Mouse (Mus musculus) myocyte (in vitro differentiated cells): Measurements from ENCODE around the gene 4931428L18Rik. TPM values are rescaled to one million over a fixed set of nuclear protein-coding genes. Genes with fewer than 3 reads are reported as not detected.

Experiments
- H3K27me3 ChIP-seq: one replicate; pipeline ENCODE4 v1.6.1; 2011; ENCODE audit not compliant: control insufficient read depth, insufficient read depth, insufficient read length
- H3K36me3 ChIP-seq: one replicate; pipeline ENCODE4 v1.6.1; 2011; ENCODE audit not compliant: control insufficient read depth, insufficient read depth
- H3K4me2 ChIP-seq: one replicate; pipeline ENCODE4 v1.6.1; 2011; ENCODE audit warnings: low read depth, control low read depth
- H3K4me3 ChIP-seq: one replicate; pipeline ENCODE4 v1.5.1; 2011; ENCODE audit warnings: mild to moderate bottlenecking, control low read depth, moderate library complexity
- H3K79me2 ChIP-seq: one replicate; pipeline ENCODE4 v1.6.1; 2011; ENCODE audit not compliant: control insufficient read depth, insufficient read depth
- H3ac ChIP-seq: one replicate; pipeline ENCODE4 v1.6.1; 2011; ENCODE audit not compliant: control insufficient read depth, insufficient read length
- CEBPB ChIP-seq: IDR thresholded peaks from 2 replicates; pipeline ENCODE4 v1.6.1; 2011; ENCODE audit warnings: mild to moderate bottlenecking, moderate library complexity; ENCODE audit not compliant: poor library complexity, insufficient read depth, severe bottlenecking
- E2F4 ChIP-seq: IDR thresholded peaks from one replicate; pipeline ENCODE4 v1.6.1; 2011; ENCODE audit warnings: mild to moderate bottlenecking, control low read depth, moderate library complexity; ENCODE audit not compliant: insufficient read depth
- MAX ChIP-seq: IDR thresholded peaks from one replicate; pipeline ENCODE4 v1.6.1; 2011; ENCODE audit warnings: low read depth, mild to moderate bottlenecking, control low read depth
- MYOD1 ChIP-seq, 3 experiments: IDR thresholded peaks; one replicate each; pipeline ENCODE4 v1.6.1; 2011; ENCODE audit warnings: control low read depth in 2 of 3, low read depth in 2 of 3, mild to moderate bottlenecking in 2 of 3, moderate library complexity in 1 of 3; ENCODE audit not compliant: insufficient read length in 2 of 3, control insufficient read depth in 1 of 3
- MYOG ChIP-seq, 3 experiments: IDR thresholded peaks; one replicate each; pipeline ENCODE4 v1.6.1; 2011; ENCODE audit warnings: control low read depth in 2 of 3, low read depth in 2 of 3, mild to moderate bottlenecking in 2 of 3; ENCODE audit not compliant: insufficient read length in 2 of 3, control insufficient read depth in 1 of 3, insufficient read depth in 1 of 3
- POLR2A ChIP-seq: IDR thresholded peaks from one replicate; pipeline ENCODE4 v1.6.1; 2011; ENCODE audit warnings: low read depth, mild to moderate bottlenecking, control low read depth, moderate library complexity; ENCODE audit not compliant: insufficient read length
- POLR2AphosphoS2 ChIP-seq: IDR thresholded peaks from one replicate; pipeline ENCODE4 v1.6.1; 2011; ENCODE audit warnings: low read depth, control low read depth; ENCODE audit not compliant: insufficient read length
- REST ChIP-seq: IDR thresholded peaks from one replicate; pipeline ENCODE4 v1.6.1; 2011; ENCODE audit warnings: mild to moderate bottlenecking, control low read depth, moderate library complexity; ENCODE audit not compliant: insufficient read depth, insufficient read length
- SRF ChIP-seq: IDR thresholded peaks from one replicate; pipeline ENCODE4 v1.6.1; 2011; ENCODE audit warnings: low read depth; ENCODE audit not compliant: control insufficient read depth, insufficient read length
- TCF12 ChIP-seq: IDR thresholded peaks from one replicate; pipeline ENCODE4 v1.6.1; 2011; ENCODE audit warnings: mild to moderate bottlenecking, control low read depth; ENCODE audit not compliant: poor library complexity, insufficient read depth, severe bottlenecking
- TCF3 ChIP-seq: IDR thresholded peaks from one replicate; pipeline ENCODE4 v1.6.1; 2011; ENCODE audit warnings: low read depth, control low read depth; ENCODE audit not compliant: insufficient read length
- USF1 ChIP-seq: IDR thresholded peaks from one replicate; pipeline ENCODE4 v1.6.1; 2011; ENCODE audit warnings: low read depth, mild to moderate bottlenecking, control low read depth, moderate library complexity
- polyA plus RNA-seq: library from polyadenylated mRNA; unstranded; fragments of >200 nt; fragmentation: generic; extraction: Trizol; gene quantifications from one replicate; pipeline ENCODE4 v1.2.1, GENCODE M21; 2012; ENCODE audit warnings: missing spikeins

The 4931428L18Rik gene
- polyA plus RNA-seq = 0.16 TPM

DNA sequence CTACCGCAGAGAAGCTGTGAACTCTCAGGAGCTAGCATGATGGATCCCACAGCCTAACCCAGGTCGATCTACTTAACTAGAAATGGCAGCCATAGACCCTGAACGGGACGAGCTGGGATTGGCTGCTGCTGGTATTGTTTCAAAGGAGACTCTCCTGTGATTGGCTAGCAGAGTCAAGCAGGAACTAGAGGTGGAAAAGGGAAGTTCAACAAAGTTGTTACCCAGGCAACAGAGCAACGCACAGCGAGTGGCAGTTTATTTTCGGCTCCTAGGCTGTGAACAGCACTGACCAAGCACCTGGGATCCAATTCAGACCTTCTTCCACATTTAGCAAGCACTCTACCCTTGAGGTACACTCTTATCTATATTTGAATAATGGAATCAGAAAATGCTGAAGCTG is at the start of gene 4931428L18Rik, which contains the start of gene Pih1d3:
Gene 4931428L18Rik, minus strand, starts transcription at position 121 of the 400 bp plus-strand sequence.
Gene Pih1d3, plus strand, starts transcription at position 275 of the 400 bp plus-strand sequence.
- TF ChIP-seq REST (no peak), POLR2A (no peak), MAX (no peak), E2F4 (no peak), USF1 (no peak), TCF12 (no peak), TCF3 (no peak), MYOG (IDR thresholded peaks at IDR 0.05; ENCODE audit: control insufficient read depth in 1 of 3, insufficient read depth in 1 of 3, insufficient read length in 2 of 3, low read depth in 2 of 3) (no peak), CEBPB (no peak)
- H3K79me2 ChIP-seq = no peaks in the 10 kb centered on the region
- H3K27me3 ChIP-seq = no peaks in the 10 kb centered on the region
- no peak within 1 kb of the TSS for H3ac ChIP-seq
- H3K36me3 ChIP-seq = no peaks in the 10 kb centered on the region
- no peak within 1 kb of the TSS for H3K4me2 ChIP-seq
- no peak within 1 kb of the TSS for H3K4me3 ChIP-seq

DNA sequence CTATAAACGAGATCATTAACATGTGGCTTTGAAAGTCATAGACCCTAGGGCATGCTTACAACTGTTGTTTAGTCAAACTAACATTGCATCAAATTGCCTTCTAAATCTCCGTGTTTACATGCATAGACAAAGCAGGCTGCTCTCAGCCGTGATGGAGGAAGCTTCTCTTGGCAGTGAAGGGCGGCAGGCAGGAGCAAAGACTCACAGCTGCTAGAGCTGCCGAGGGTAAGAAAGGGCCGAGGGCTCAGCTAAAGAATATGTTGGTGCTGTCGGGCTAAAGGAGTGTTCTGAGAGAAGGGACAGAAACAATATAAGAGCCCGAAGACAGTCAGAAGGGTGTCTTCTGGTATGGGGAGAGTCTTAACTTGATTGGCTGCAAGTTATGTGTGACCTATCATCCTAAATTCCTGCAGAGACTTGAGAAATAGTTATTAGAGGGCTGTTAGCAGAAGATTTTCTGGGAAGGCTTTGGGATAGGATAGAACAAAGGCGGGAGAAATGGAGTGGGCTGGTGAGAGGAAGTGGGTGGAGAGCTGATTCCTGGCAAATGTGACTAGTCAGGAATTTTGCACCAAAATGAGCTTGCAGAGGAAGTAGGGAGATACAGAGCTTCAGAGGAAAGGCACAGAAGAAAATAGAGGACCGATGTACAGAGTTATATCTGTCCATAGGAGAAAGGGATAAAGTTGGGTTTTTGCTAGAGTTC is 37.9 kb upstream of the 4931428L18Rik start:
- H3K36me3 ChIP-seq = no peaks in the 10 kb centered on the region
- no peaks in the 10 kb centered on the region for H3K27me3 ChIP-seq
- H3K4me3 ChIP-seq = no peak overlapping the region
- no peaks in the 10 kb centered on the region for H3K79me2 ChIP-seq
- no peak overlapping the region for H3ac ChIP-seq
- no peak overlapping the region for H3K4me2 ChIP-seq
- TF ChIP-seq POLR2AphosphoS2 (no peak), REST (no peak), TCF3 (no peak), POLR2A (no peak), CEBPB (no peak), TCF12 (no peak), E2F4 (no peak), SRF (no peak), USF1 (no peak), MYOD1 (IDR thresholded peaks at IDR 0.05; ENCODE audit: control insufficient read depth in 1 of 3, insufficient read length in 2 of 3, low read depth in 2 of 3) (no peak), MYOG (IDR thresholded peaks at IDR 0.05; ENCODE audit: control insufficient read depth in 1 of 3, insufficient read depth in 1 of 3, insufficient read length in 2 of 3, low read depth in 2 of 3) (no peak), MAX (no peak)

DNA sequence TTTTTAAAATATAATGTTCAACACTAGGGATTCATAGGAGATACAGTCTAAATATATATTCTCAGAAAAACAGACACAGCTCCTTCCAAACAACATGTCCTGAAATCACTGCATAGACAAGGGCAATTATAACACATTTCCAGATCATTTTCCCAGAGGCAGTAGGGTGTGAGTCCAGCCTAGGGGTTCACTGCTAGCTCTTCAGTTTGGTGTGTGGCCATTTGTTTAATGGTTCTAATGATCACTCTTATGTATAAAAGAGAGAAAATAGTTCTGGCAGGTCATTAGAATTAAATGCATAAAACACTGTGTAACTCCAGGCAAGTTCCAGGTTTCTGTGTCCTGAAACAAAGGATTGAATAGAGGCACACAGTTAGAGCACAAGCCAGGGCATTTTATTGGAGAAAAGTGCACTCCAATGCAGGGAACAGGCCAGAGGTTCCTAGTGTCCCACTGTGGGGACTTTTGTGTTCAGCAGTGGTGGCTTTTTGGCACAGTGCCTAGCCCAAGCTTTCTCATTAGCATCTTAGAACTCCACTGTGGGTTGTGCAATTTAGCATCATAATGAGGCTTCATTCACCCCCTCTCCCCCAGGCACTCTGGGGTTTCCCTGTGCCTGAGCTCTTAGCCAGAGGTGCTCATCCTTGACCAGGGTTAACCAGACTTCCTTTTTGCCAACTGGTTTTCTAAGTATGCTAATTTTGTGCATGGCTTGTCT is 11.0 kb upstream of the 4931428L18Rik start:
- Histone ChIP-seq H3K79me2 (no peaks in the 10 kb centered on the region), H3K4me2 (no peak overlapping the region), H3K4me3 (no peak overlapping the region), H3ac (no peak overlapping the region), H3K27me3 (no peaks in the 10 kb centered on the region), H3K36me3 (no peaks in the 10 kb centered on the region)
- no peak for TF ChIP-seq USF1
- TF ChIP-seq TCF12 = no peak
- no peak for TF ChIP-seq TCF3
- TF ChIP-seq CEBPB = no peak
- TF ChIP-seq MAX = no peak
- TF ChIP-seq POLR2AphosphoS2 = no peak
- TF ChIP-seq POLR2A = no peak
- no peak for TF ChIP-seq E2F4
- no peak for TF ChIP-seq MYOD1 (IDR thresholded peaks at IDR 0.05; ENCODE audit: control insufficient read depth in 1 of 3, insufficient read length in 2 of 3, low read depth in 2 of 3)

- Histone ChIP-seq H3K4me3 (no peak overlapping the region), H3K36me3 (no peaks in the 10 kb centered on the region), H3ac (no peak overlapping the region), H3K79me2 (no peaks in the 10 kb centered on the region), H3K4me2 (no peak overlapping the region), H3K27me3 (no peaks in the 10 kb centered on the region)
- TF ChIP-seq CEBPB (no peak), REST (no peak), POLR2AphosphoS2 (no peak), SRF (no peak), MYOG (IDR thresholded peaks at IDR 0.05; ENCODE audit: control insufficient read depth in 1 of 3, insufficient read depth in 1 of 3, insufficient read length in 2 of 3, low read depth in 2 of 3) (no peak), E2F4 (no peak), POLR2A (no peak), MAX (no peak), TCF12 (no peak)
Measured at GRCm38 (mm10) chr1:31220599-31221250, 1.8 kb downstream of the 4931428L18Rik start.
